Mouse (Mus musculus) ES-Bruce4 (cell line): ENCODE data around the gene Mapk3. TPM values are rescaled to one million over a fixed set of nuclear protein-coding genes. Genes with fewer than 3 reads are reported as not detected.
"Not testable (repeated sequence)": the region's sequence is repeated elsewhere in the genome, so short reads cannot be mapped to it uniquely, and the experiment has no call there.

Experiments used
- H3K27ac ChIP-seq: 2 replicates; pipeline ENCODE4 v1.5.1; 2012; ENCODE audit warnings: low read length, inconsistent platforms; ENCODE audit not compliant: insufficient read depth
- H3K27me3 ChIP-seq: 2 replicates; pipeline ENCODE4 v1.6.1; 2012; ENCODE audit warnings: mild to moderate bottlenecking, low read length, inconsistent platforms; ENCODE audit not compliant: control insufficient read depth, poor library complexity, insufficient read depth, severe bottlenecking
- H3K36me3 ChIP-seq: 2 replicates; pipeline ENCODE4 v1.6.1; 2012; ENCODE audit warnings: inconsistent platforms, mild to moderate bottlenecking, low read length, moderate library complexity; ENCODE audit not compliant: control insufficient read depth, poor library complexity, insufficient read depth, severe bottlenecking
- H3K4me1 ChIP-seq: one replicate; pipeline ENCODE4 v1.8.1; 2011; ENCODE audit warnings: low read length; ENCODE audit not compliant: control insufficient read depth, insufficient read depth
- H3K4me3 ChIP-seq: 2 replicates; pipeline ENCODE4 v1.5.1; 2011; ENCODE audit warnings: low read depth, mild to moderate bottlenecking, low read length
- H3K9ac ChIP-seq: 2 replicates; pipeline ENCODE4 v1.6.1; 2012; ENCODE audit warnings: low read depth, mild to moderate bottlenecking, inconsistent platforms; ENCODE audit not compliant: poor library complexity, severe bottlenecking
- H3K9me3 ChIP-seq: replicated peaks from 2 replicates; pipeline ENCODE4 v1.6.1; 2012; ENCODE audit warnings: mild to moderate bottlenecking, low read length, inconsistent platforms; ENCODE audit not compliant: control insufficient read depth, poor library complexity, insufficient read depth, severe bottlenecking
- CTCF ChIP-seq: IDR thresholded peaks from one replicate; pipeline ENCODE4 v1.8.1; 2011; ENCODE audit warnings: low read depth, low read length
- EP300 ChIP-seq: IDR thresholded peaks from 2 replicates; pipeline ENCODE4 v1.6.1; 2011; ENCODE audit warnings: low read depth, low read length; ENCODE audit not compliant: insufficient read depth
- POLR2A ChIP-seq: IDR thresholded peaks from one replicate; pipeline ENCODE4 v1.8.1; 2011; ENCODE audit warnings: low read length; ENCODE audit not compliant: insufficient read depth
- polyA plus RNA-seq: library from polyadenylated mRNA; stranded (reverse); fragments of >200 nt; gene quantifications from 2 replicates; pipeline ENCODE4 v1.2.4, GENCODE M21; 2011; ENCODE audit warnings: low read depth; ENCODE audit not compliant: missing spikeins, insufficient read depth, insufficient read length

The Mapk3 gene
- polyA plus RNA-seq, 1 experiment: 102 TPM

- no peaks in the 10 kb centered on the region; the same call in 1 of the 2 replicates for H3K9me3 ChIP-seq
- no peaks in the 10 kb centered on the region for H3K4me1 ChIP-seq
- no peak overlapping the region for H3K27ac ChIP-seq
- no peak overlapping the region for H3K4me3 ChIP-seq
- no peaks in the 10 kb centered on the region for H3K27me3 ChIP-seq
- TF ChIP-seq EP300 (no peak), POLR2A (no peak), CTCF (no peak)
- no peaks in the 10 kb centered on the region for H3K36me3 ChIP-seq
- H3K9ac ChIP-seq: no peak overlapping the region
Observed at GRCm38 (mm10) chr7:126721635-126722034, 37.8 kb upstream of the Mapk3 start.

DNA sequence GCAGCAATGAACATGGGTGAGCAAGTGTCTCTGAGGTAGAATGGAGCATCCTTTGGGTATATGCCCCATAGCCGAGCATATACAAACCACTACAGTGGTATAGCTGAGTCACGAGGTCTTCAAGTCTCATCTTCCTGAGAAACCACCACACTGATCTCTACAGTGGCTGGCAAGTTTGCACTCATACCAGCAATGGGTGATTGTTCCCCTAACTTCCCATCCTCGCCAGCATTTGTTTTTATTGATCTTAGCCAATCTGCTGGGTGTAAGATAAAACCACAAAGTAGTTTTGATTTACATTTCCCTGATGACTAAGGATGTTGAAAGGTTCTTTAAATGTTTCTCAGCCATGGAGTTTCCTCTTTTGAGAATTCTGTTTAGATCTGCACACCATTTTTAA, 34.3 kb upstream of the Mapk3 start:
- H3K9ac ChIP-seq: no peak overlapping the region
- H3K4me3 ChIP-seq: no peak overlapping the region
- H3K27me3 ChIP-seq: no peaks in the 10 kb centered on the region
- H3K9me3 ChIP-seq: no peaks in the 10 kb centered on the region; the same call in 1 of the 2 replicates
- H3K36me3 ChIP-seq: no peaks in the 10 kb centered on the region
- H3K4me1 ChIP-seq: no peaks in the 10 kb centered on the region
- H3K27ac ChIP-seq: no peak overlapping the region
- TF ChIP-seq EP300 (no peak), POLR2A (no peak), CTCF (no peak)

DNA sequence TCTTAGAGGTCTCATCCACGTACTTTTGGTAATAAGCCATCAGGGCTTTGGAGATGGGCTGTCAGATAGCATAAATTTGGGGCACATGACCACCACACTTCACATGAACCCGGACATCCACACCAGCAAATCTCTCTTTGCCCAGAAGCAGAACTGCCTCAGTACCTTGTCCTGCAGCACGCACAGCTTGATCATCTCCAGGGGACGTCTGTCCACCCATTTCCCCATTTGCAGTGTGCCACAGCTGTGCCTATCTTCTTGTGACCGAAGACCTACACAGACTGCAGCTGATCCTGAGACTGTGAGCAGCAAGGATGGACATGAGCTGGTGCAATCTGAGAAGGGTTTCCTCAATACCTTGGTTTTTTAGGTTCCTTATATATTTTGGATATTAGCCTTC, 33.7 kb upstream of the Mapk3 start:
- H3K4me3 ChIP-seq: no peak overlapping the region
- no peaks in the 10 kb centered on the region for H3K4me1 ChIP-seq
- H3K27me3 ChIP-seq: no peaks in the 10 kb centered on the region
- H3K27ac ChIP-seq: no peak overlapping the region
- no peaks in the 10 kb centered on the region for H3K36me3 ChIP-seq
- no peaks in the 10 kb centered on the region; the same call in 1 of the 2 replicates for H3K9me3 ChIP-seq
- TF ChIP-seq CTCF (no peak), EP300 (no peak), POLR2A (no peak)
- no peak overlapping the region for H3K9ac ChIP-seq

DNA sequence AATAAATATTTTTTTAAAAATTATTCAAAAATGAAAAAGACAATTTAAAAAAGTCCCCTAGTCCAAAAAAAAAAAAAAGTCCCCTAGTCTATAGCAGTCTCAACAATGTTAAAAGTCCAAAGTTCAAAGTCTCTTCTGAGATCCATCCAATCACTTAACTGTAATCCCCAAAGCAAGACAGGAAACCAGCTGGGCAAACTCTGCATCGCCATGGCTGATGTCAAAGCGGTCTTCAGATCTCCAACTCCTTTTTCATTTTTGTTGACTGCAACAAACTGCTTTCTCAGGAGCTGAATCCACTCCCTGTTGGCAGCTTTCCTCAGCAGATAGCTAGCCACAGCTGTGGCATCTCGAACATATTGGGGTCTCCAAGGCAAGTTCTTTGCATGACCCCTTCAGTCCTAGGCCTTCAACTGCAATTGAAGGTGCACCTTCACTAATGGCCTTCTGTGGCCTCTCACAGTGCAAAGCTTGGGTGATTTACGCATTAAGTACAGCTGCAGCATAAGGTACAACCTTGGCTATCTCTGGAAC, 29.1 kb upstream of the Mapk3 start:
- H3K36me3 ChIP-seq, H3K27ac ChIP-seq, H3K27me3 ChIP-seq, H3K9ac ChIP-seq, H3K9me3 ChIP-seq, H3K4me3 ChIP-seq, H3K4me1 ChIP-seq: not testable (repeated sequence)

- no peak overlapping the region for H3K9ac ChIP-seq
- TF ChIP-seq CTCF (no peak), EP300 (no peak), POLR2A (no peak)
- H3K27me3 ChIP-seq: no peaks in the 10 kb centered on the region
- H3K36me3 ChIP-seq: no peaks in the 10 kb centered on the region
- no peaks in the 10 kb centered on the region for H3K4me1 ChIP-seq
- H3K4me3 ChIP-seq: no peak overlapping the region
- H3K27ac ChIP-seq: no peak overlapping the region
- no peaks in the 10 kb centered on the region for H3K9me3 ChIP-seq
Observed at GRCm38 (mm10) chr7:126736122-126736521, 23.3 kb upstream of the Mapk3 start.

DNA sequence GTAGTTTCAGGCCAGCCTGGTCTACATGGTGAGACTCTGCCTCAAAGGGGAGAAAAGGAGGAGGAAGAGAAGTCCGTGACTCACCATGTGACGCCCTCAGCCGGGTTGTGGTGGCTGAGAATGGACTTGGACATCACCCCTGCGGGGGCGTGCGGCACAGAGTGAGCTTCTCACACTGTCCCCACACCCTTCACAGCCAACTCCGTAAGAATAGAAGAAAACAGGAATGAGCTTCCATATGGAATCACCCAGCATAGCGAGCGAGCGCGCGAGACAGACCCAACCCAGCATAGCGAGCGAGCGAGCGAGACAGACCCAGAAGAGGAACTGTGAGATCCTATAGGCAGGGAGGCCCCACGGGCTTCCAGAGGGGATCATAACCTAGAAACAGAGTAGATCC, 19.9 kb upstream of the Mapk3 start:
- TF ChIP-seq EP300 (no peak), POLR2A (no peak), CTCF (no peak)
- Histone ChIP-seq H3K27ac (no peak overlapping the region), H3K9me3 (no peaks in the 10 kb centered on the region), H3K9ac (no peak overlapping the region), H3K36me3 (no peaks in the 10 kb centered on the region), H3K4me1 (no peaks in the 10 kb centered on the region), H3K4me3 (no peak overlapping the region), H3K27me3 (no peaks in the 10 kb centered on the region)
